Mouse (Mus musculus): ENCODE data around the gene Larp7. TPM values are rescaled to one million over a fixed set of nuclear protein-coding genes. Genes with fewer than 3 reads are reported as not detected.

Gene Larp7
- polyA plus RNA-seq, 1 experiment from 2014 or later, result 57.3 TPM

- H3K27ac ChIP-seq, result no peak overlapping the region
- DNase-seq (ENCODE audit: low spot score), result no peak
- no peak overlapping the region for H3K4me3 ChIP-seq
- 11% methylated on average over 4 of the region's 4 CpGs for WGBS
- H3K27me3 ChIP-seq (ENCODE audit: insufficient read depth, poor library complexity, severe bottlenecking), result no peaks in the 10 kb centered on the region
- peaks cover 6% of the 10 kb centered on the region; the same call in 1 of the 2 replicates for H3K4me1 ChIP-seq
- no peaks in the 10 kb centered on the region for H3K36me3 ChIP-seq
- no peaks in the 10 kb centered on the region for H3K9me3 ChIP-seq
Observed at GRCm38 (mm10) chr3:127530293-127530692, 22.9 kb downstream of the Larp7 start.

- DNase-seq (ENCODE audit: low spot score), result no peak
- H3K27ac ChIP-seq, result no peak overlapping the region
- no peaks in the 10 kb centered on the region for H3K36me3 ChIP-seq
- peaks cover 6% of the 10 kb centered on the region; the same call in 1 of the 2 replicates for H3K4me1 ChIP-seq
- no peaks in the 10 kb centered on the region for H3K27me3 ChIP-seq (ENCODE audit: insufficient read depth, poor library complexity, severe bottlenecking)
- no peak overlapping the region for H3K4me3 ChIP-seq
- 77% methylated on average over 4 of the region's 4 CpGs for WGBS
- H3K9me3 ChIP-seq, result no peaks in the 10 kb centered on the region
Observed at GRCm38 (mm10) chr3:127529824-127530223, 23.3 kb downstream of the Larp7 start.

GRCm38 (mm10) chr3:127529210-127529609, 23.9 kb downstream of the Larp7 start:
- Histone ChIP-seq H3K4me3 (no peak overlapping the region), H3K9me3 (no peaks in the 10 kb centered on the region), H3K27ac (no peak overlapping the region), H3K36me3 (no peaks in the 10 kb centered on the region), H3K27me3 (ENCODE audit: insufficient read depth, poor library complexity, severe bottlenecking) (no peaks in the 10 kb centered on the region), H3K4me1 (peaks cover 6% of the 10 kb centered on the region; the same call in 1 of the 2 replicates)
- 86% methylated on average over 3 of the region's 3 CpGs for WGBS
- no peak for DNase-seq (ENCODE audit: low spot score)

- Histone ChIP-seq H3K4me3 (no peak overlapping the region), H3K27me3 (ENCODE audit: insufficient read depth, poor library complexity, severe bottlenecking) (no peaks in the 10 kb centered on the region), H3K36me3 (no peaks in the 10 kb centered on the region), H3K9me3 (no peaks in the 10 kb centered on the region), H3K4me1 (peaks cover 6% of the 10 kb centered on the region; the same call in 1 of the 2 replicates), H3K27ac (no peak overlapping the region)
- DNase-seq (ENCODE audit: low spot score), result no peak
- whole genome bisulfite sequencing, result 75% methylated on average over 5 of the region's 5 CpGs
Observed at GRCm38 (mm10) chr3:127527465-127528034, 25.6 kb downstream of the Larp7 start.

GRCm38 (mm10) chr3:127525188-127525819, 27.8 kb downstream of the Larp7 start:
- Histone ChIP-seq H3K27ac (peak overlapping the region; percentile 81), H3K4me1 (peaks cover 10% of the 10 kb centered on the region; the same call in 1 of the 2 replicates), H3K4me3 (peak overlapping the region; percentile 19; the same call in 1 of the 2 replicates), H3K9me3 (no peaks in the 10 kb centered on the region), H3K36me3 (no peaks in the 10 kb centered on the region), H3K27me3 (ENCODE audit: insufficient read depth, poor library complexity, severe bottlenecking) (no peaks in the 10 kb centered on the region)
- 36% methylated on average over 8 of the region's 8 CpGs for WGBS
- DNase-seq (ENCODE audit: low spot score), result peak; percentile 81

- H3K27me3 ChIP-seq (ENCODE audit: insufficient read depth, poor library complexity, severe bottlenecking), result no peaks in the 10 kb centered on the region
- H3K4me3 ChIP-seq, result no peak overlapping the region
- 61% methylated on average over 10 of the region's 10 CpGs for WGBS
- no peak for DNase-seq (ENCODE audit: low spot score)
- peaks cover 6% of the 10 kb centered on the region; the same call in 1 of the 2 replicates for H3K4me1 ChIP-seq
- H3K9me3 ChIP-seq, result no peaks in the 10 kb centered on the region
- H3K36me3 ChIP-seq, result no peaks in the 10 kb centered on the region
- H3K27ac ChIP-seq, result 0 out of 2 replicates have a peak overlapping the region, but pooled peaks have one; percentile 33
Observed at GRCm38 (mm10) chr3:127521156-127521555, 32.0 kb downstream of the Larp7 start.

- Histone ChIP-seq H3K36me3 (no peaks in the 10 kb centered on the region), H3K4me3 (no peak overlapping the region), H3K9me3 (no peaks in the 10 kb centered on the region), H3K4me1 (peaks cover 4% of the 10 kb centered on the region; the same call in 1 of the 2 replicates), H3K27me3 (ENCODE audit: insufficient read depth, poor library complexity, severe bottlenecking) (no peaks in the 10 kb centered on the region), H3K27ac (no peak overlapping the region)
- WGBS, result 70% methylated on average over 6 of the region's 6 CpGs
- no peak for DNase-seq (ENCODE audit: low spot score)
Observed at GRCm38 (mm10) chr3:127520300-127520699, 32.8 kb downstream of the Larp7 start.

GRCm38 (mm10) chr3:127515251-127515650, 37.9 kb downstream of the Larp7 start:
- DNase-seq (ENCODE audit: low spot score), result no peak
- H3K27ac ChIP-seq, result no peak overlapping the region
- no peaks in the 10 kb centered on the region for H3K4me1 ChIP-seq
- no peaks in the 10 kb centered on the region for H3K27me3 ChIP-seq (ENCODE audit: insufficient read depth, poor library complexity, severe bottlenecking)
- WGBS, result 89% methylated on average over 1 of the region's 1 CpGs
- H3K36me3 ChIP-seq, result no peaks in the 10 kb centered on the region
- no peak overlapping the region for H3K4me3 ChIP-seq
- H3K9me3 ChIP-seq, result no peaks in the 10 kb centered on the region

- no peaks in the 10 kb centered on the region for H3K36me3 ChIP-seq
- no peak overlapping the region for H3K4me3 ChIP-seq
- H3K9me3 ChIP-seq, result no peaks in the 10 kb centered on the region
- no peak for DNase-seq (ENCODE audit: low spot score)
- H3K27me3 ChIP-seq (ENCODE audit: insufficient read depth, poor library complexity, severe bottlenecking), result no peaks in the 10 kb centered on the region
- no peak overlapping the region for H3K27ac ChIP-seq
- H3K4me1 ChIP-seq, result no peaks in the 10 kb centered on the region
- WGBS, result 72% methylated on average over 2 of the region's 2 CpGs
Observed at GRCm38 (mm10) chr3:127513699-127514098, 39.5 kb downstream of the Larp7 start.

GRCm38 (mm10) chr3:127512794-127513335, 40.3 kb downstream of the Larp7 start:
- no peaks in the 10 kb centered on the region for H3K9me3 ChIP-seq
- 69% methylated on average over 15 of the region's 15 CpGs for WGBS
- H3K4me3 ChIP-seq, result no peak overlapping the region
- H3K36me3 ChIP-seq, result no peaks in the 10 kb centered on the region
- DNase-seq (ENCODE audit: low spot score), result no peak
- no peaks in the 10 kb centered on the region for H3K4me1 ChIP-seq
- no peak overlapping the region for H3K27ac ChIP-seq
- H3K27me3 ChIP-seq (ENCODE audit: insufficient read depth, poor library complexity, severe bottlenecking), result no peaks in the 10 kb centered on the region

- 81% methylated on average over 12 of the region's 12 CpGs for WGBS
- no peak overlapping the region for H3K4me3 ChIP-seq
- no peaks in the 10 kb centered on the region for H3K27me3 ChIP-seq (ENCODE audit: insufficient read depth, poor library complexity, severe bottlenecking)
Observed at GRCm38 (mm10) chr3:127511786-127512746, 41.1 kb downstream of the Larp7 start.

GRCm38 (mm10) chr3:127507878-127508783, 45.0 kb downstream of the Larp7 start:
- no peak for DNase-seq (ENCODE audit: low spot score)
- WGBS, result 74% methylated on average over 15 of the region's 15 CpGs
- H3K4me1 ChIP-seq, result no peaks in the 10 kb centered on the region
- no peak overlapping the region for H3K27ac ChIP-seq
- no peaks in the 10 kb centered on the region for H3K9me3 ChIP-seq
- no peaks in the 10 kb centered on the region for H3K27me3 ChIP-seq (ENCODE audit: insufficient read depth, poor library complexity, severe bottlenecking)
- H3K36me3 ChIP-seq, result no peaks in the 10 kb centered on the region
- no peak overlapping the region for H3K4me3 ChIP-seq

More at GRCm38 (mm10) chr3:127511786-127512746, 41.1 kb downstream of the Larp7 start:
- no peak for DNase-seq (ENCODE audit: low spot score)
- no peak overlapping the region for H3K27ac ChIP-seq
- H3K9me3 ChIP-seq, result no peaks in the 10 kb centered on the region
- no peaks in the 10 kb centered on the region for H3K36me3 ChIP-seq
- H3K4me1 ChIP-seq, result no peaks in the 10 kb centered on the region

Measured in heart, embryonic 10.5 days (tissue).